Mouse (Mus musculus): ENCODE data around the gene Fgg. TPM values are rescaled to one million over a fixed set of nuclear protein-coding genes. Genes with fewer than 3 reads are reported as not detected.

Gene Fgg
- polyA plus RNA-seq, 1 experiment from 2014 or later: 2.6 TPM

Other genes starting within 250 kb of the Fgg start
- 2.6 and 3.0 TPM in 2 replicates for gene Rbm46, start 131.2 kb upstream of the Fgg start, polyA plus RNA-seq (2015; fragmentation: Nextera tagmentation; extraction: Ambion mirVana)
- 0.05 and 0.08 TPM in 2 replicates for gene Lrat, start 103.8 kb upstream of the Fgg start, polyA plus RNA-seq (2015; fragmentation: Nextera tagmentation; extraction: Ambion mirVana)
- gene Fga, start 18.4 kb downstream of the Fgg start, polyA plus RNA-seq (2015; fragmentation: Nextera tagmentation; extraction: Ambion mirVana): 3.2 and 4.3 TPM in 2 replicates
- gene Fgb, start 42.1 kb downstream of the Fgg start, polyA plus RNA-seq (2015; fragmentation: Nextera tagmentation; extraction: Ambion mirVana): 3.2 and 3.6 TPM in 2 replicates
- 103 and 108 TPM in 2 replicates for gene Plrg1, start 47.8 kb downstream of the Fgg start, polyA plus RNA-seq (2015; fragmentation: Nextera tagmentation; extraction: Ambion mirVana)
- 0.10 and 0.12 TPM in 2 replicates for gene Dchs2, start 120.2 kb downstream of the Fgg start, polyA plus RNA-seq (2015; fragmentation: Nextera tagmentation; extraction: Ambion mirVana)

All from kidney, embryonic 16.5 days (tissue).